Mouse (Mus musculus) MEL (cell line): ENCODE data around the gene Foxp2.

Experiments
- CTCF ChIP-seq, 3 experiments: IDR thresholded peaks in 2 of 3; conservative IDR thresholded peaks in 1 of 3; 2 replicates each; pipeline ENCODE4 v1.5.1; 2011 to 2012; ENCODE audit warnings: low read length in 3 of 3, low read depth in 2 of 3, mild to moderate bottlenecking in 2 of 3, improper control_type of control experiment in 1 of 3, inconsistent platforms in 1 of 3, mixed read lengths in 1 of 3, moderate library complexity in 1 of 3; ENCODE audit not compliant: control insufficient read depth in 1 of 3, insufficient read depth in 1 of 3, poor library complexity in 1 of 3, severe bottlenecking in 1 of 3
- EP300 ChIP-seq, 2 experiments: IDR thresholded peaks; 2 replicates each; pipeline ENCODE4 v1.6.1; 2011; ENCODE audit warnings: improper control_type of control experiment in 2 of 2, low read length in 2 of 2, low read depth in 1 of 2, mild to moderate bottlenecking in 1 of 2
- USF1 ChIP-seq: IDR thresholded peaks from 2 replicates; pipeline ENCODE4 v1.6.1; 2014; ENCODE audit warnings: low read depth, mild to moderate bottlenecking, inconsistent platforms, low read length, improper control_type of control experiment, moderate library complexity
- ZNF384 ChIP-seq: IDR thresholded peaks from 2 replicates; pipeline ENCODE4 v1.6.1; 2012; ENCODE audit warnings: low read depth, mild to moderate bottlenecking, inconsistent platforms, low read length, improper control_type of control experiment

- TF ChIP-seq CTCF (IDR thresholded peaks at IDR 0.05 in 2 of 3, conservative IDR thresholded peaks at IDR 0.05 in 1 of 3; ENCODE audit: control insufficient read depth in 1 of 3, insufficient read depth in 1 of 3, low read depth in 2 of 3, low read length in 3 of 3, poor library complexity in 1 of 3, severe bottlenecking in 1 of 3) (no peak), ZNF384 (no peak), EP300 (IDR thresholded peaks at IDR 0.05; ENCODE audit: low read depth in 1 of 2, low read length in 2 of 2) (no peak), USF1 (no peak)
Observed at GRCm38 (mm10) chr6:14901971-14902670, 972 bp downstream of the Foxp2 start.
